Mouse (Mus musculus) heart, embryonic 11.5 days (tissue): ENCODE measurements around the gene Ammecr1. TPM values are rescaled to one million over a fixed set of nuclear protein-coding genes. Genes with fewer than 3 reads are reported as not detected.

Experiments used
- ATAC-seq: fragments of 200-750 bp; cut with Nextera tagmentation; replicated peaks from 2 replicates; pipeline ENCODE4 v1.8.0; 2017; ENCODE audit warnings: moderate library complexity; ENCODE audit not compliant: insufficient number of reproducible peaks, low FRiP score, low TSS enrichment
- H3K27ac ChIP-seq: fragments of 300-500 bp; sonication (generic); 2 replicates; pipeline ENCODE4 v1.5.1; 2014; ENCODE audit warnings: mild to moderate bottlenecking, low read depth, low read length
- H3K27me3 ChIP-seq: fragments of 300-500 bp; sonication (generic); 2 replicates; pipeline ENCODE4 v1.6.1; 2014; ENCODE audit warnings: mild to moderate bottlenecking, low read length, mixed read lengths; ENCODE audit not compliant: control insufficient read depth, insufficient read depth
- H3K36me3 ChIP-seq: fragments of 300-500 bp; sonication (generic); 2 replicates; pipeline ENCODE4 v1.6.1; 2014; ENCODE audit warnings: mild to moderate bottlenecking, low read length, moderate library complexity, mixed read lengths; ENCODE audit not compliant: control insufficient read depth, insufficient read depth
- H3K4me1 ChIP-seq: fragments of 300-500 bp; sonication (generic); 2 replicates; pipeline ENCODE4 v1.6.1; 2014; ENCODE audit warnings: low read length; ENCODE audit not compliant: control insufficient read depth, insufficient read depth
- H3K4me2 ChIP-seq: fragments of 300-500 bp; sonication (generic); 2 replicates; pipeline ENCODE4 v1.6.1; 2014; ENCODE audit warnings: mild to moderate bottlenecking, moderate library complexity
- H3K4me3 ChIP-seq: fragments of 300-500 bp; sonication (generic); 2 replicates; pipeline ENCODE4 v1.5.1; 2014; ENCODE audit warnings: low read depth, low read length
- H3K9ac ChIP-seq: fragments of 300-500 bp; sonication (generic); 2 replicates; pipeline ENCODE4 v1.6.1; 2014; ENCODE audit warnings: mild to moderate bottlenecking, low read depth, low read length, moderate library complexity
- H3K9me3 ChIP-seq: fragments of 300-500 bp; sonication (generic); replicated peaks from 2 replicates; pipeline ENCODE4 v1.6.1; 2016; ENCODE audit warnings: low read length; ENCODE audit not compliant: control insufficient read depth
- WGBS: fragments of 180-500 bp; shearing (Covaris S2); extraction: QIAGEN DNeasy Blood & Tissue Kit; methylation state at CpG from one replicate; pipeline ENCODE4 v1.1.7; 2014; ENCODE audit not compliant: insufficient replicate concordance; 5-methylcytosine and 5-hydroxymethylcytosine counted together
- polyA plus RNA-seq: library from polyadenylated mRNA; unstranded; fragments of >200 nt; fragmentation: Nextera tagmentation; extraction: Ambion mirVana; gene quantifications from 2 replicates; pipeline ENCODE4 v1.2.1, GENCODE M21; 2014

The Ammecr1 gene
- polyA plus RNA-seq, 1 experiment from 2014 or later = 22.2 TPM

DNA sequence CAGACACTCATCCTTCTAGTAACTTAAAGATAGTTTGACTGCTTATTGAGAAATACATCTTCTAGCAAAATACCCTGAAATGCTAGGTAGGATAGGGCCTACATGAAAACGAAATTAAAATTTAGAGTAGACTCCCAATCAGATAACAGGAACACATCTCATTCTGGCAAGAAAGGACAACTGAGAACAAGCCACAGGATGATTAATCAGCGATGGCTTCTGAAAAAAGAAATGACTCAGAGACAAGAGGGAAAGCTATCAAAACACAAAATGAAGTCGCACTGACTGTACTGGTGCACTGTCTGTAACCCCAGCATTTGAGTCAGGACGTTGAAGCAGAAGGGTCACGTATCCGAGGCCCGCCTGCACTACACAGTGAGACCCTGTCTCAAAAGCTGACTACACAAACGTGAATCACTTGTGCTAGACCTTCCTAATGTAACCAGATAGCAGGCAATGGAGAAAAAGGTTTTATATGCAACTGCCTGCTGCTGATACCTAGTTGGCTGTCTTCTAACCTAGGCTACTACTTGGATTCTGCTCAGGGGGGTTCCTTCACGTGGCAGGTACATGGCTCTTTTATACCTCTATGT, 68.1 kb downstream of the Ammecr1 start:
- 76% methylated on average over 9 of the region's 9 CpGs for whole genome bisulfite sequencing
- ATAC-seq = no peak
- Histone ChIP-seq H3K36me3 (no peaks in the 10 kb centered on the region), H3K9me3 (no peaks in the 10 kb centered on the region), H3K9ac (no peak overlapping the region), H3K27ac (no peak overlapping the region), H3K4me3 (no peak overlapping the region), H3K4me1 (no peaks in the 10 kb centered on the region), H3K4me2 (no peak overlapping the region), H3K27me3 (no peaks in the 10 kb centered on the region)

GRCm38 (mm10) chrX:142897477-142898000, 69.0 kb downstream of the Ammecr1 start:
- no peak overlapping the region for H3K27ac ChIP-seq
- ATAC-seq = no peak
- H3K4me2 ChIP-seq = no peak overlapping the region
- no peaks in the 10 kb centered on the region for H3K4me1 ChIP-seq
- no peak overlapping the region for H3K9ac ChIP-seq
- no peaks in the 10 kb centered on the region for H3K9me3 ChIP-seq
- 85% methylated on average over 6 of the region's 6 CpGs for WGBS
- no peaks in the 10 kb centered on the region for H3K27me3 ChIP-seq
- no peak overlapping the region for H3K4me3 ChIP-seq
- H3K36me3 ChIP-seq = no peaks in the 10 kb centered on the region

- Histone ChIP-seq H3K27me3 (no peaks in the 10 kb centered on the region), H3K36me3 (no peaks in the 10 kb centered on the region), H3K27ac (no peak overlapping the region), H3K9me3 (no peaks in the 10 kb centered on the region), H3K4me3 (no peak overlapping the region), H3K9ac (no peak overlapping the region), H3K4me2 (no peak overlapping the region), H3K4me1 (no peaks in the 10 kb centered on the region)
- whole genome bisulfite sequencing = 71% methylated on average over 2 of the region's 2 CpGs
- ATAC-seq = no peak
Observed at GRCm38 (mm10) chrX:142895316-142895715, 71.2 kb downstream of the Ammecr1 start.

GRCm38 (mm10) chrX:142885962-142886361, 80.6 kb downstream of the Ammecr1 start:
- ATAC-seq = no peak
- Histone ChIP-seq H3K4me2 (no peak overlapping the region), H3K27me3 (no peaks in the 10 kb centered on the region), H3K9ac (no peak overlapping the region), H3K4me1 (no peaks in the 10 kb centered on the region), H3K9me3 (no peaks in the 10 kb centered on the region), H3K27ac (no peak overlapping the region), H3K36me3 (no peaks in the 10 kb centered on the region), H3K4me3 (no peak overlapping the region)
- 83% methylated on average over 7 of the region's 7 CpGs for WGBS

DNA sequence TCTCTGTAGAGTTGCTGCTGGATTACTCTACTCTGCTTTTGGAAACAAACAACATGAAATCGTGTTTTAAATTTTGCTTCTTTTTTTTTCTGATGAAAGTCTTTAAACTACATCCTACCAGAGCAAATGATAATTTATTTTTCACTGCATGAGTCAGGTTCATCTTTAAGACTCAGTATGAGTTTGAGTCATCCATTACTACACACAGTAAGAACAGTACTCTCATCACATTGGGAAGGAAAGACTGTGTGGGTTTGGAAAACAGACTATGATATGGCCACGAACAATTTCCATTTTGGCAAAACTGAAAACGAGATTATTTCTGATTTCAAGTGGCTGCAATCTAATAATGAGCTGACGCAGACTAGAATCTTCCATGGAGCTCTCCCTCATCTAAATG, 82.9 kb downstream of the Ammecr1 start:
- H3K9me3 ChIP-seq = no peaks in the 10 kb centered on the region
- 81% methylated on average over 4 of the region's 4 CpGs for WGBS
- H3K27ac ChIP-seq = no peak overlapping the region
- no peak overlapping the region for H3K4me2 ChIP-seq
- no peaks in the 10 kb centered on the region for H3K27me3 ChIP-seq
- no peak overlapping the region for H3K4me3 ChIP-seq
- H3K36me3 ChIP-seq = no peaks in the 10 kb centered on the region
- no peak overlapping the region for H3K9ac ChIP-seq
- H3K4me1 ChIP-seq = no peaks in the 10 kb centered on the region
- ATAC-seq = no peak

DNA sequence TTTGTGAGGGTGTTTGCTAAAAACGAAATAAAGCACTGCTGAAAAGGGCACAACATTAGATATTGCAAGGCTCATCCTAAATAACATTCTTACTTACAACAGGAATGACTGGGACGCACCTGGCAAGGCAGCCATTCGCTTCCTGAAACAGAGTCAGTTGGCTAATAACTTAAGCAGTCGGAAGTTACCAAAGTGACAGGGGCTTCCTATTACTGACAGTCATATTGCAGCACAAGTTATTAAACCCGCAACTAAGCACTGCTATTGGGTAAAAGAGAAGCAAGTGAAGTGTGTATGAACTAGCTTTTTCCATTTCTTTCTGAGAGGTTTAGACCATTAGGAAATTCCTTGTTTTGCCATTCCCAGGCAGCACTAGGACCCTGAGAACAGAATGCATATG, 84.3 kb downstream of the Ammecr1 start:
- no peak overlapping the region for H3K27ac ChIP-seq
- no peak overlapping the region for H3K9ac ChIP-seq
- H3K36me3 ChIP-seq = no peaks in the 10 kb centered on the region
- no peak overlapping the region for H3K4me2 ChIP-seq
- ATAC-seq = no peak
- no peaks in the 10 kb centered on the region for H3K4me1 ChIP-seq
- no peak overlapping the region for H3K4me3 ChIP-seq
- no peaks in the 10 kb centered on the region for H3K27me3 ChIP-seq
- no peaks in the 10 kb centered on the region for H3K9me3 ChIP-seq
- 86% methylated on average over 5 of the region's 5 CpGs for WGBS

DNA sequence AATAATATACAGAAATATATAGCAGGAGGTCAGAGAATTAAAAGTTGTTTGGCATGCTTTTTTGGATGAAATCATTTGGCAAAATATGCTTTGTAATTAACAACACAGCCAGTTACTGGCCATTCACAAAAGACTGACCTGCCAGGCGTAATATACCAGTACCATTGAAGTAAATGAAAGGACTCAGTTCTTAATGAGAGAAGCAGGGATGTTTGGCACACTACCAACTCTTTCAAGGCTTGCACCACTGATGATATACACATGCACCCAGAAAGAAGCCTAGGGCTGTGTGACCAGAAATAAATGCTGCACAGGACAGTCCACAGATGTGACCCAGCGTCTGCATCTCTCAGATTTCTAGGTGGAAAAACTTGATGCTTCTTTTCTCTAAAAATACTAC, 96.7 kb downstream of the Ammecr1 start:
- ATAC-seq = no peak

DNA sequence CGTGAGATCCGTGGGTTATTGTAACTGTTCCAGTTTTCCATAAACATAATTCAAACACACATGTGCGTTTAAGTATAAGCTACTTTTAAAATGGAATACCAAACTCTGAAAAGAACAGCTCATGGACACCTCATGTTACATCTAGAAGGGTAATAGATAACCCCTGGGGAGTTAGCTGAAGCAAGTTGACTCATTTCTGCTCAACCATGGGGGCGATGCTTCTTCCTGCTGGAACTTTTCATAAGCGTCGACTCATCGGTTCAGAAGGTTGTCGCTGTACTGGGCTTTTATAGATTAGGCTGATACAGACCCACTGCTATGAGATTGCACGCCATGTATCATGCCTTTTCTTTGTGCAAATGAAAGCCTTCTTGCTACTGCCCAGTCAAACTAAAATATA, 118.5 kb downstream of the Ammecr1 start:
- H3K27ac ChIP-seq = no peak overlapping the region
- no peak for ATAC-seq
- no peak overlapping the region for H3K4me3 ChIP-seq
- 83% methylated on average over 9 of the region's 9 CpGs for WGBS
- no peaks in the 10 kb centered on the region for H3K9me3 ChIP-seq
- no peak overlapping the region for H3K9ac ChIP-seq
- no peaks in the 10 kb centered on the region for H3K4me1 ChIP-seq
- no peak overlapping the region for H3K4me2 ChIP-seq
- no peaks in the 10 kb centered on the region for H3K27me3 ChIP-seq
- no peaks in the 10 kb centered on the region for H3K36me3 ChIP-seq

More for the DNA sequence above, 96.7 kb downstream of the Ammecr1 start:
- H3K4me3 ChIP-seq = no peak overlapping the region
- H3K27ac ChIP-seq = no peak overlapping the region
- H3K4me1 ChIP-seq = no peaks in the 10 kb centered on the region
- H3K9me3 ChIP-seq = no peaks in the 10 kb centered on the region
- no peaks in the 10 kb centered on the region for H3K27me3 ChIP-seq
- no peaks in the 10 kb centered on the region for H3K36me3 ChIP-seq
- WGBS = 80% methylated on average over 2 of the region's 2 CpGs
- H3K4me2 ChIP-seq = no peak overlapping the region
- no peak overlapping the region for H3K9ac ChIP-seq

DNA sequence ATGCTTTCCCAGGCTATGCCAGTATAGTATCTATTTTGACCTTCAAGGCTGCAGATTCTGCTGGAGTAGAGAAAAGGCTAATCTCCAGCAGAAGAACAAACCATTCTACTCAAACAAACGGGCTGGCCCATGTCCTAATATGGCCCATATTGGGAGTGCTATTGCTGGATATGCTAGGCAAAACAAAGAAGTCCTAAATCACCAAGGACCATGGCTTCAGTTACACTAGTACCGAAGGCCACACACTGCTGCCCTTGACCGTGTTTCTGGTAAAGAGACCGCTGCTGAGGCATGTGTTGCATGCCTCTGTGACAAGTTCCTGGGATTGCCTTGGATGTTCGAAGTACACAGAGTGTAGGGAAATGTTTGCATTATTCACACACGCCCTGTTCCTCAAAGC, 120.3 kb downstream of the Ammecr1 start:
- no peaks in the 10 kb centered on the region for H3K4me1 ChIP-seq
- 77% methylated on average over 6 of the region's 6 CpGs for WGBS
- H3K4me3 ChIP-seq = no peak overlapping the region
- H3K27me3 ChIP-seq = no peaks in the 10 kb centered on the region
- no peaks in the 10 kb centered on the region for H3K9me3 ChIP-seq
- H3K4me2 ChIP-seq = no peak overlapping the region
- H3K27ac ChIP-seq = no peak overlapping the region
- no peaks in the 10 kb centered on the region for H3K36me3 ChIP-seq
- ATAC-seq = no peak
- no peak overlapping the region for H3K9ac ChIP-seq
